Mouse (Mus musculus) inflammation-experienced regulatory T-cells, adult 6 months (primary cell): ENCODE data around the gene Nes. TPM values are rescaled to one million over a fixed set of nuclear protein-coding genes. Genes with fewer than 3 reads are reported as not detected.
A peak's percentile ranks its signal among the peaks of the same experiment; 100 is the strongest.

Experiments used
- ATAC-seq: one replicate; pipeline ENCODE4 v1.8.0; 2017
- polyA plus RNA-seq, 3 experiments: library from polyadenylated mRNA; unstranded; fragments of 100-300 nt; shearing (Covaris generic); gene quantifications; one replicate each; pipeline ENCODE4 v1.2.1; 2017

The Nes gene
- polyA plus RNA-seq, 3 experiments from 2014 or later, result not detected

DNA sequence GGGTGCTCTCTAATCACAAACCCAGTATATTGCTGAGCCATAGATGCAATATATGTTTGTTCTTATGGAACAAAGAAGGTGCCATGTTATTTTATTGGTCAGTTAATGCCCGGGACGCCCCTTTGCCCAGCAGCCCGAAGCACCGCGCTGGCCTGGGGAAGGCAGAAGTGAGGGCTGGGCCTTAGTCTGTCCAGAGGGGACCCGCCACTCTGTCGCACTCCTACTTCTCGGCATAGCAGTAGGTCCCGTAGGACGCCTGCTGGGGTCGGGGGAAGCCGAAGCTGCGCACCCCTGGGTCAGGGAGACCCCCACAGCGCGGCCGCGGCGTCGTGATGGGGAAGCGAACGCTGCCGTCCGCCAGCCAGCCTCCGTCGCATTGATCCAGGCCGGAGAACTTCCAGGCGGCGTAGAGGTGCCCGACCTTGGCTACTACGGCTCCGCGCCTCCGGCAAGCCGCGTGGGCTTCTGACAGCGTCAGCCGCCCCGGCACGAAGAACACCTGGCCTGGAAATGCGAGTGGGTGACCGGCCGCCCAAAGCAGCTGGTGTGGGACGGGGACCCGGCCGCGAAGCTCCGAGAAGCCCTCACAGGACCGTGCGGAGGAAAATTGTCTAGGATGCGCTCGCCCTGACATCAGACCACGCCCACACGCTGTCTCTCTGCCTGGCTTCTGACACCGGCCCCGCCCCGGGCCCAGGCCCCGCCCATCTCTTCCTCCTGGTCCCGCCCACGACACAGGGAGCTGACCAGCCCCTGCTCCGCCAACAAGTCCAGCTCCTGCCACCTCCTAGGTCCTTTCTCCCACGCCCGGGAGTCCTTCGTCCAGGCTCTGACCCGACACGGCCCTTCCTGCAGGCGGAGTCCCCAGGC lies 51.7 kb downstream of the Nes start:
- ATAC-seq, result peak; percentile 77

DNA sequence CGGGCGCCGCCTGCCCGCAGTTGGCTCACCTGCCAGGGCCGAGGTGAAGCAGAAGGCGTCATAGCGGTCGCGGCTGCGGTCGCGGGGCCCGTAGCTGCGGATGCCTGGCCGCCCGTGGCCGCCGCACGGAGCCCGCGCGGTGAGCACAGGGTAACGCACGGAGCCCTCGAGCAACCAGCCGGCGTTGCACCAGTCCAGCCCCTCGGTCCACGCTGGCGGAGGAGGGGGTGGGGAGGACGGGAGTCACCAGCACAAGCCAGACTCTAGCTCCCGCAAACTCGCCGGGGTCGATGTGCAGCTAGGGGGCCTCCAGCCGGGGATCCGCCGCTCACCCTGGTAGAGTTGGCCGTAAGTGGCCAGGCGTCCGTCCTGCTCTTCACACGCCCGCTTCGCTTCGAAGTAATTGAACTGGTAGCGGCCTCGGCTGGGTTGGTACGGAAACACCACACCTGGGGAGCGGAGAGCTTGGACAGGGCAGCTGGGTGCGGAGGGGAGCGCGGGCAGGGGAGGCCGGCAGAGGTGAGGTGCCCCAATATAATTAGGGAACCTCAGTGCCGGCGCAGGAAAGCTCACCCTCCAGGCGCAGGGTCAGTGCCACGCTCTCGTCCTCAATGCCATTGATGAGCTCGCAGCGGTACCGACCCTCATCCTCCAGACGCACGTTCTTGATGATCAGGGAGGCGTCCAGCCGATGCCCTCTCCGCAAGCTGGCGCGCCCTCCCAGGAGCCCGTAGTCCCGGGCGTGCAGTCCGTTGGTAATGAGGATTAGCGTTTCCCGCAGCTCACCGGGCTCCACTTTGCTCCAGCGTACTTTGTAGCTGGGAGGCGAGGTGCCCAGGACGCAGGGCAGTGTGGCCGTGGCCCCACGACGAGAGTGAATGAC lies 52.6 kb downstream of the Nes start:
- peak; percentile 41 for ATAC-seq

DNA sequence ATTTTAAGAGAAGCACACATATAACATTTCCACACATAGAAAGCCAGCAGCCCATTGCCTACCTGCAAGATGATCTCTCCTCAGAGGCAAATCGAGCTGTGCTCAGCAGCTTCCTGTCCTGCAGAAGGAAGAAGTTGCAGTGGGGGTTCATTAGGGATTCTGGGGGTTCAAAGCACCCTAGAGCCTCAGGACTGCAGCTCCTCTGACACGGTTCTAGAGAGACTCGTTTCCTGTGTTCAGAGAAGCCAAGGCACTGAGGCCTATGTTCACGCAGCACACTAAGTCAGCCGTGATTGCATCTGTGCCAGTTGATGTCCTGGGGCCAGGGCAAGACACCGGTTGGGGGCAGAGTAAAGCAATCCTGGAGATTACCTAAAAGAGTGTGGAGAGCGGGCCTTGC lies 55.9 kb downstream of the Nes start:
- ATAC-seq, result no peak

DNA sequence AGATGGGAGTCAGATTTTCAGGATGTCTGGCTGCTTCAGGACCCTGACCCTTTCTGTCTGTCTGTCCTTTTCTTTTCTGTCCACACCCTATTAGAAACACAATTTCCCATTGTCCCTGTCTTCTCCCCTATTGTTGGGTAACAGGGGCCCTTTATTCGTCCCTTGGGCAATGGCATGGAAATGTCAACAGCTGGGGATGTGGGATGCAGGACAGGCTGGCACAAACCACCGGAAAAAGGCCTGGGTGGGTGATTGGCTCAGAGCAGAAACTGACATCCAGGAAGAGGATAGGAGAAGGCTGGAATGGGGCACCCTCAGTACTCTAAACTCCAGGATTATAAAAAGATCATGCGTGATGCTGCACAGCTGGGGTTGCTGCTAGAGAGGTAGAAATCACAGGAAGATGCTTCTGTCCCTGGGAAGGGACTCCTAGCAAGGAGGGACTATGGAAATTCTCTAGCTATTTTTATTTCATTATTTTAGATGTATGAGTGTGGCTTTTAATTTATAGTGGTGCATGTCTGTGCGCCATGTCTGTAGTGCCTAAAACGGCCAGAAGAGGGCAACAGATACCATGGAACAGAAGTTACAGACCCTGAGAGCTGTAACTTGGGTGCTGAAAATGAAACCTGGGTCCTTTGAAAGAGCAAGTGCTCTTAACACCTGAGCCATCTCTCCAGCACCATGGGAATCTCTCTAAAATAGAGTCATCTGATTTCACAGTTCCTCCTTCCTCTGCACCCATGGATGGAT lies 56.7 kb downstream of the Nes start, which contains the start of gene Hapln2:
Gene Hapln2 (minus strand): TSS at position 150 of the 753 bp plus-strand sequence.
- ATAC-seq, result no peak

Other genes with a start within 250 kb of the Nes start
- gene Lrrc71, start 222.5 kb upstream of the Nes start, polyA plus RNA-seq, result 1 to 10 TPM in 2 of 3 experiments, under 1 TPM in 1; 0.82 to 1.1 (median 1.1) TPM
- gene Ntrk1, start 175.9 kb upstream of the Nes start, polyA plus RNA-seq, result under 1 TPM in 1 of 3 experiments, not detected in 2; 0.17 TPM
- 1 to 10 TPM in 2 of 3 experiments, under 1 TPM in 1; 0.42 to 1.2 (median 1.1) TPM for gene Insrr, start 174.1 kb upstream of the Nes start, polyA plus RNA-seq
- gene Pear1, start 146.8 kb upstream of the Nes start, polyA plus RNA-seq, result 100 to 1,000 TPM in 1 of 3 experiments, 10 to 100 TPM in 2; 65.9 to 108 (median 76.0) TPM
- 100 to 1,000 TPM; 231 to 280 (median 232) TPM for gene Sh2d2a, start 124.3 kb upstream of the Nes start, polyA plus RNA-seq
- gene Prcc, start 85.5 kb upstream of the Nes start, polyA plus RNA-seq, result 1 to 10 TPM; 3.8 to 5.3 (median 4.2) TPM
- 10 to 100 TPM; 39.0 to 54.0 (median 41.4) TPM for gene Hdgf, start 64.8 kb upstream of the Nes start, polyA plus RNA-seq
- 100 to 1,000 TPM; 138 to 191 (median 188) TPM for gene Mrpl24, start 51.6 kb upstream of the Nes start, polyA plus RNA-seq
- 10 to 100 TPM; 14.2 to 17.9 (median 16.4) TPM for gene Isg20l2, start 40.8 kb upstream of the Nes start, polyA plus RNA-seq
- gene Rrnad1, start 40.4 kb upstream of the Nes start, polyA plus RNA-seq, result 10 to 100 TPM; 19.5 to 30.1 (median 28.6) TPM
- not detected for gene Crabp2, start 22.4 kb upstream of the Nes start, polyA plus RNA-seq
- not detected for gene Bcan, start 29.2 kb downstream of the Nes start, polyA plus RNA-seq
- not detected for gene Hapln2, start 56.5 kb downstream of the Nes start, polyA plus RNA-seq
- gene Gpatch4, start 72.0 kb downstream of the Nes start, polyA plus RNA-seq, result 10 to 100 TPM; 20.8 to 37.5 (median 36.6) TPM
- gene Naxe, start 87.4 kb downstream of the Nes start, polyA plus RNA-seq, result 10 to 100 TPM; 68.3 to 75.7 (median 70.3) TPM
- not detected for gene Ttc24, start 107.2 kb downstream of the Nes start, polyA plus RNA-seq
- 1 to 10 TPM in 1 of 3 experiments, under 1 TPM in 2; 0.59 to 3.5 (median 0.82) TPM for gene Iqgap3, start 110.9 kb downstream of the Nes start, polyA plus RNA-seq
- 10 to 100 TPM; 16.6 to 32.0 (median 27.7) TPM for gene Mef2d, start 171.3 kb downstream of the Nes start, polyA plus RNA-seq